Mouse (Mus musculus) midbrain, embryonic 10.5 days (tissue): ENCODE data around the gene Gm6685. TPM values are rescaled to one million over a fixed set of nuclear protein-coding genes. Genes with fewer than 3 reads are reported as not detected.
A peak's percentile ranks its signal among the peaks of the same experiment; 100 is the strongest.
"Not testable (repeated sequence)": the region's sequence is repeated elsewhere in the genome, so short reads cannot be mapped to it uniquely, and the experiment has no call there.

Experiments
- DNase-seq: peaks from one replicate; pipeline ENCODE4 v3.0.0-alpha.2; 2017; ENCODE audit warnings: low spot score
- H3K27ac ChIP-seq: fragments of 300-500 bp; sonication (generic); replicated peaks from 2 replicates; pipeline ENCODE4 v1.5.1; 2016; ENCODE audit warnings: mild to moderate bottlenecking
- H3K27me3 ChIP-seq: fragments of 300-500 bp; sonication (generic); 2 replicates; pipeline ENCODE4 v1.6.1; 2016; ENCODE audit warnings: low read depth, mild to moderate bottlenecking; ENCODE audit not compliant: poor library complexity, severe bottlenecking
- H3K36me3 ChIP-seq: fragments of 300-500 bp; sonication (generic); 2 replicates; pipeline ENCODE4 v1.6.1; 2016; ENCODE audit warnings: mild to moderate bottlenecking, moderate library complexity
- H3K4me1 ChIP-seq: fragments of 300-500 bp; sonication (generic); 2 replicates; pipeline ENCODE4 v1.6.1; 2016
- H3K4me3 ChIP-seq: fragments of 300-500 bp; sonication (generic); 2 replicates; pipeline ENCODE4 v1.5.1; 2016; ENCODE audit warnings: mild to moderate bottlenecking, moderate library complexity
- H3K9me3 ChIP-seq: fragments of 300-500 bp; sonication (generic); replicated peaks from 2 replicates; pipeline ENCODE4 v1.6.1; 2016; ENCODE audit warnings: mild to moderate bottlenecking
- WGBS: fragments of 180-500 bp; shearing (Covaris S2); methylation state at CpG from one replicate; pipeline ENCODE4 v1.1.7; 2016; 5-methylcytosine and 5-hydroxymethylcytosine counted together
- polyA plus RNA-seq: library from polyadenylated mRNA; unstranded; fragments of >200 nt; fragmentation: Nextera tagmentation; extraction: Ambion mirVana; gene quantifications from 2 replicates; pipeline ENCODE4 v1.2.1, GENCODE M21; 2016

Gene Gm6685
- polyA plus RNA-seq = 0.21 and 0.61 TPM in 2 replicates

GRCm38 (mm10) chr11:28339224-28340150 lies at the start of gene Gm6685:
Gm6685 (minus strand) TSS chr11:28339867.
- H3K4me1 ChIP-seq, H3K27ac ChIP-seq, H3K36me3 ChIP-seq, DNase-seq, H3K9me3 ChIP-seq, H3K4me3 ChIP-seq, H3K27me3 ChIP-seq: not testable (repeated sequence)
- WGBS = 94% methylated on average over 45 of the region's 45 CpGs

DNA sequence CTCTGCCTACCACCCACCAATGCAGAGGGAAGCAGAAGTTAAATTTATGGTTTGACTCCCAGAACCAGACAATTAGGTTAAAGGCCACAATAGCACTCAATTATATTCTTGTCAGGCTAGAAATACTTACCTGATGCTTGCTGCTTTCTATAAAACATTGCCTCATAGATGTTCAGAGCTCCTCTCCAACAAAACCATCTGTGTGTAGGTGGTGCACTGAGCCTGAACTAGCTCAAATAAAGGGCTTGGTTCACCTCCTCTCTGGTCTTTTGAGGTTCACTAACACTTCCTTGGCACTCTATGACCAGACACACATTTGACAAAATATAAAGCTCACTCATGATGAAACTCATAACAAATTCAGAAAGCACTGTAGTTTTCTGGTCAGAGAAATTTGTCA lies 36.2 kb upstream of the Gm6685 start:
- DNase-seq = no peak
- Histone ChIP-seq H3K27me3 (no peaks in the 10 kb centered on the region), H3K4me1 (no peaks in the 10 kb centered on the region), H3K4me3 (no peak overlapping the region), H3K27ac (no peak overlapping the region), H3K9me3 (peaks cover 11% of the 10 kb centered on the region; the same call in 1 of the 2 replicates), H3K36me3 (no peaks in the 10 kb centered on the region)

DNA sequence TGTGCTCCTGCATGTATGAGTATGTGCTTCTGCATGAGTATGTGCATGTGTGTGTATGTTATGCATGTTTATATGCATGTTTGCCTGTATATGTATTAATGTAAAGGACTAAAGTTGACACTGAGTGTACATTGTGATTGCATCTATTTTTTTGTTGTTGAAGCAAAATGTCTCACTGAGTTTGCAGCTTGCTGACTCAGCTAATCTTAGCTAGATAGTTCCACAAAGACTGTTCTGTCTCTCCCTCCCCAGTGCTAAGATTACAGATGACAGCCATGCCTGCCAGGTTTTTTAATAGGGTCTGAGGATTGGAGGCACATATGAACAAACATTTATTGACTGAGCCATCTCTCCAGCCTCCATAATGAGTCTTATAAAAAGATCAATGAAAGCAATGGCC lies 35.0 kb upstream of the Gm6685 start:
- H3K27me3 ChIP-seq = no peaks in the 10 kb centered on the region
- no peak overlapping the region for H3K27ac ChIP-seq
- H3K4me1 ChIP-seq = no peaks in the 10 kb centered on the region
- DNase-seq = no peak
- no peak overlapping the region for H3K4me3 ChIP-seq
- H3K9me3 ChIP-seq = peaks cover 11% of the 10 kb centered on the region; the same call in 1 of the 2 replicates
- no peaks in the 10 kb centered on the region for H3K36me3 ChIP-seq

DNA sequence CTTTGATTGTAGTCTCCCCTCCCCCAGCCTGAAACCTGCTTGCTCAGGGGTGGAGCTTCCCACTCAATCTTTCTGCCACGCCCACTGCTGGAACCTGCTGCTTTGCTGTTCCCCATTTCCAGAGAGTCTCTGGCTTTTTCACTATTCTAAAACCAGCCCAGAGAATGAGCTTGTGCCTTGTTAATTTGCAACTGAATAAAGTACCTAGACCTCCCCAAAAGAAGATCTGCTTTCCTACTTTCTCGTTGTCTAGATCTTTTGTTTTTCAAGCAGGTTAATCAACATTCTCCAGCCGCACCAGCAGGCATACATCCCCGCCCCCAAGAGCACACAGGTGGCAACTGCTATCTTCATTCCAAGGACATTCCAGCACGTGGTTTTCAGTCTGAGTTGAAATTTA lies 31.7 kb upstream of the Gm6685 start:
- H3K9me3 ChIP-seq = peaks cover 11% of the 10 kb centered on the region; the same call in 1 of the 2 replicates
- not testable (repeated sequence) for H3K36me3 ChIP-seq, H3K27ac ChIP-seq, H3K4me3 ChIP-seq, DNase-seq, H3K27me3 ChIP-seq, H3K4me1 ChIP-seq
- 76% methylated on average over 5 of the region's 5 CpGs for WGBS

DNA sequence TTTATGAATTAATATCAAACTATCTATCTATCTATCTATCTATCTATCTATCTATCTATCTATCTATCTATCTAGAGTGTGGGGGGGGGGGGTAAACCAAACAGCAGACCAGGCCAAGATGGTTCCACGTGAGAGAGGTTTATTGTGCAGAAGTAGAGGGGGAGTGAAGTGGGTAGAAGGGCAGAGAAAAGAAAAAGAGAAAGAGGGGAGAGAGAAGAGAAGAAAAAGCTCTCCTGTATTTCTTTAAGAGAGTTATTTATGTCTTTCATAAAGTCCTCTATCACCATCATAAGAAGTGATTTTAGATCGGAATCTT lies 26.2 kb upstream of the Gm6685 start:
- no peak for DNase-seq
- H3K27me3 ChIP-seq = peaks cover 29% of the 10 kb centered on the region
- 44% methylated on average over 2 of the region's 2 CpGs for WGBS
- H3K4me3 ChIP-seq = peak overlapping the region; percentile 45
- peaks cover 5% of the 10 kb centered on the region for H3K9me3 ChIP-seq
- peaks cover 23% of the 10 kb centered on the region for H3K4me1 ChIP-seq
- peak overlapping the region; percentile 86 for H3K27ac ChIP-seq
- no peaks in the 10 kb centered on the region for H3K36me3 ChIP-seq

DNA sequence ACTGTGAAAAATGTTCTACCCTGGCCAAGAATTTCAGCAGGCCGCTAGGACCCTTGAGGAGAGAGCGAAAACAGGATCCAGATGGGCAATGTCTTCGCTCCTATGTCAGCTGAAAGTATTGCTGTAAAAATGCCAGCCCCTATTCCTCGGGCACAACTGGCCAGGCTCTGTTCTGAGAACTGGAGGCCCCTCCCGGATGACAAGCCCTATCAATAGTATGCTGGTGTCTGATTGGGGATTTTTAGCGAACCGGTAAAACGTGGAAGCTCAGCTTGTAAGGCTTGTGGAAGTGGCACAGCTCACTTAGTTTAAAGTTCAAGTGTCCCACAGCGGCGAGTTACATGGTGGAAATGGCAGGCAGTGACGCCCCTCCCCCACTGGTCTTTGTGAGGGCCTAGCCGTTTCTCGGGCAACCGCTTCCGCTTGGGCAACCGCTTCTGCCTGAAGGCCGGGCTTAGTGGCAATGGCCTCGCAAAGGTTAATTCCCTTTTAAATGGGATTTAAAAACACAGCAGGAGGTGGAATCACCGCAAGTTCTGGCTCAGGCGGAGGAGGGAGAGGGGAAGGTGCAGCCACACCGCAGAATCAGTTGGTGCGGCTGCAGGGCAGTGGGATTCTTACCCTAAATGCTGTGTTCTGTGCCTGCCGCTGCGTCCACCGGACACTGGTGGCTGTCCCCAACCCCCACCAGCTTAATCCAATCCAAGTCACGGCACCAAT lies 25.7 kb upstream of the Gm6685 start:
- Histone ChIP-seq H3K27ac (peak overlapping the region; percentile 86), H3K4me1 (peaks cover 23% of the 10 kb centered on the region), H3K36me3 (no peaks in the 10 kb centered on the region), H3K9me3 (peaks cover 5% of the 10 kb centered on the region), H3K4me3 (peak overlapping the region; percentile 45), H3K27me3 (peaks cover 29% of the 10 kb centered on the region)
- DNase-seq = peak; percentile 95
- 4% methylated on average over 26 of the region's 26 CpGs for WGBS

DNA sequence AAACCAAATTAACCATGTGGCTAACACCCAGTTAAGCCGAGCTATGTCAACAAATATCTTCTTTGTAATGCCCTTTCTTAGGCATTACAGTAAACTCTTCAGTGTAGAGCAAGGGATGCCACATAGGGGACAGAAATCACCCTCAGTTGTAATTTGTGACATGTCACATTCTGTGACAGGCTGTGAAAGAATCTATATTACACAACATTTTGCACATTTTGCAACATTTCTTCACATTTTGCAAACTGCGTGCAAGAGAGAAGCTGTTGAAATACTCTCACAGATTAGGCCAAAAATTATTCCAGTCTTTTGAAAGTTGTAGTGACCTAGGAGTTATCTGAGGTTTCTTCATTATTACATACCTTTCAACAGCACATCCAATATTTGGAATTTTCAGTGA lies 3.8 kb upstream of the Gm6685 start:
- no peaks in the 10 kb centered on the region for H3K36me3 ChIP-seq
- DNase-seq = no peak
- no peak overlapping the region for H3K27ac ChIP-seq
- no peak overlapping the region for H3K4me3 ChIP-seq
- no peaks in the 10 kb centered on the region for H3K4me1 ChIP-seq
- 92% methylated on average over 2 of the region's 2 CpGs for WGBS
- H3K9me3 ChIP-seq = no peaks in the 10 kb centered on the region
- no peaks in the 10 kb centered on the region for H3K27me3 ChIP-seq

GRCm38 (mm10) chr11:28341887-28342286 lies 2.2 kb upstream of the Gm6685 start:
- no peak overlapping the region for H3K27ac ChIP-seq
- H3K36me3 ChIP-seq = no peaks in the 10 kb centered on the region
- WGBS = 82% methylated on average over 5 of the region's 5 CpGs
- H3K4me1 ChIP-seq = no peaks in the 10 kb centered on the region
- no peaks in the 10 kb centered on the region for H3K9me3 ChIP-seq
- no peak overlapping the region for H3K4me3 ChIP-seq
- no peak for DNase-seq
- no peaks in the 10 kb centered on the region for H3K27me3 ChIP-seq

- H3K27me3 ChIP-seq = no peaks in the 10 kb centered on the region
- 86% methylated on average over 1 of the region's 1 CpGs for WGBS
These were observed 11.8 kb downstream of the Gm6685 start for GRCm38 (mm10) chr11:28327878-28328277.

GRCm38 (mm10) chr11:28313396-28313795 lies 26.3 kb downstream of the Gm6685 start:
- Histone ChIP-seq H3K4me1 (no peaks in the 10 kb centered on the region), H3K36me3 (no peaks in the 10 kb centered on the region), H3K27me3 (no peaks in the 10 kb centered on the region), H3K9me3 (no peaks in the 10 kb centered on the region), H3K27ac (no peak overlapping the region), H3K4me3 (no peak overlapping the region)
- 80% methylated on average over 1 of the region's 1 CpGs for WGBS
- DNase-seq = no peak

More at GRCm38 (mm10) chr11:28327878-28328277, 11.8 kb downstream of the Gm6685 start:
- DNase-seq = no peak
- Histone ChIP-seq H3K36me3 (no peaks in the 10 kb centered on the region), H3K9me3 (peaks cover 6% of the 10 kb centered on the region; the same call in 1 of the 2 replicates), H3K4me3 (no peak overlapping the region), H3K4me1 (no peaks in the 10 kb centered on the region), H3K27ac (no peak overlapping the region)

- no peak overlapping the region for H3K4me3 ChIP-seq
- no peaks in the 10 kb centered on the region for H3K27me3 ChIP-seq
- no peaks in the 10 kb centered on the region for H3K36me3 ChIP-seq
- no peaks in the 10 kb centered on the region for H3K9me3 ChIP-seq
- H3K4me1 ChIP-seq = no peaks in the 10 kb centered on the region
- no peak overlapping the region for H3K27ac ChIP-seq
- WGBS = 89% methylated on average over 1 of the region's 1 CpGs
- no peak for DNase-seq
These were observed 31.9 kb downstream of the Gm6685 start for GRCm38 (mm10) chr11:28307723-28308122.

DNA sequence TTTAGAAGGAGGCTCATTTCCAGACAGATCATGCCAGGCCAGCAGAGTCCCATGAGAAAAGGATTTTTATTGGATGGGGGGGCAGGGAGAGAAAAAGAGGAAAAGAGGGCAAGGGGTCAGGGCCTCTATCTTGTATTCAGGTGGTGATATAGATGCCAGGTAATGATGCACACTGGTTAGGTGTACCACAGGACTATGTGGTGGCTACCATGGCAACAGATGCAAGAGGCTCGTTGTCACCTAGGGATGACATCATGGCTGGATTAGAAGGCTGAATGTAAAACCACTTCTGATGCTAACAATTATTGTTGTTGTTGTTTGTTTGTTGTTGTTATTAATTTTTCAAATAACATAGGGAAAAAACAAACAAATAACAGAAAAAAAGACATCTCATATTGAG lies 49.2 kb downstream of the Gm6685 start:
- Histone ChIP-seq H3K27ac (no peak overlapping the region), H3K9me3 (no peaks in the 10 kb centered on the region), H3K4me1 (no peaks in the 10 kb centered on the region), H3K4me3 (no peak overlapping the region), H3K27me3 (no peaks in the 10 kb centered on the region), H3K36me3 (no peaks in the 10 kb centered on the region)
- no peak for DNase-seq
- 75% methylated on average over 1 of the region's 1 CpGs for WGBS
